Mouse (Mus musculus): ENCODE measurements around the gene Opcml. TPM values are rescaled to one million over a fixed set of nuclear protein-coding genes. Genes with fewer than 3 reads are reported as not detected.

Opcml gene
- polyA plus RNA-seq, 1 experiment from 2014 or later: 6.0 TPM

DNA sequence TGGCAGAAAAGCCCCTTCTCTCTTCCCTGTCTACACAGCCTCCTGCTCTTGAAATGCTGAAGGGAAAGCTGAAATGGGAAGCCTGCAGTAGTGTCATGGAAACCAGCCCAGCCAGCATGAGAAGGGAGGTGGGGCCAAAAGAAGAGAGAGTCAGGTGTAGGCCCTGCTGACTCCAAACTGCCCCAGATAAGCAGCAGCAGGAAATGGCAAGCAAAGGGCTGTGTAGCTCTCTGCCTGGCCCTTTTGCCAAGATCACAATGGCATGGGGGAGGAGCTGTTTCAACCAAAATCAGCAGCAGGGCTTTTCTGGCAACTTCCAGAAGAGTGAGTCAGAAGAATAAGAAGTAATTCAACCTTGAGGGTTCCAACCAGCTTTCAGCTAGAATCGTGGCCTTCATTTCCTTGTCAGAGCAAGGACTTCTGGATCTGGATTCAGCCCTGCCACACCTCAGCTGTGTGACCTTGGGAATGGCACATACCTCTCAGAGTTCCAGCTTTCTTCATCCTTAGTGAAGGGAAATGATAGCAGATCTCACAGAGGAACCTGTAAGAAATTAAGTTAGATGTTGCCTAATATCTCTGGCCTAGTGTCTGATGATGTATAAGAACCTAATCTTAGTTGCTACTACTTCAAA, 499.2 kb downstream of the Opcml start:
- no peak overlapping the region for H3K4me3 ChIP-seq (ENCODE audit: low read depth, low read length)
- ATAC-seq (ENCODE audit: low read depth) (no peak), DNase-seq (ENCODE audit: low spot score) (no peak)
- H3K9me3 ChIP-seq (ENCODE audit: control insufficient read depth, low read length): peaks cover 15% of the 10 kb centered on the region
- H3K9ac ChIP-seq (ENCODE audit: low read depth, low read length): no peak overlapping the region
- H3K4me2 ChIP-seq (ENCODE audit: low read depth, low read length): no peak overlapping the region
- H3K27me3 ChIP-seq (replicated peaks; ENCODE audit: control insufficient read depth, insufficient read depth, low read length): no peaks in the 10 kb centered on the region
- no peaks in the 10 kb centered on the region for H3K36me3 ChIP-seq (ENCODE audit: control insufficient read depth, insufficient read depth, low read length)
- no peak overlapping the region for H3K27ac ChIP-seq (replicated peaks; ENCODE audit: low read depth, low read length)
- no peaks in the 10 kb centered on the region for H3K4me1 ChIP-seq (ENCODE audit: control insufficient read depth, insufficient read depth, low read length)
- WGBS: 76% methylated on average over 1 of the region's 1 CpGs

DNA sequence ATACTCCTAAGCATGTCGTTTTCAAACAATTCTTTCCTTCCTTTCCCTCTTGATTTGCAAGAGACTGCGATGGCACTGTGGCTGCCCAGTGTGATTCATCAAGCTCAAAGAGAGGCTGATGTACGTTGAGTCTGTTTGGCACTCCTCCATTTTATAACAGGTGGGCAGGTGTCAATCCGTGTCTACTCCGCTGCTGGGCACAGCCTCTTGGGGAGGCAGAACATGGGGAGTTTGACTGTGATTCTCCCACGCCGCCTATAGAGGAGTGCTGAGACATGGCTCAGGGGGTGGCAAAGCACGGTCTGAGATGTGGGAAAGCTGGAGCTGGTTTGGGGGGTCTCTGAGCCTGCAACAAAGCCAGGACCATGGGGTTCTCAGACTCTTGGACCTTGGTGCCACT, 513.1 kb downstream of the Opcml start:
- no peak overlapping the region for H3K4me3 ChIP-seq (ENCODE audit: low read depth, low read length)
- DNase-seq (ENCODE audit: low spot score) (no peak), ATAC-seq (ENCODE audit: low read depth) (no peak)
- H3K36me3 ChIP-seq (ENCODE audit: control insufficient read depth, insufficient read depth, low read length): no peaks in the 10 kb centered on the region
- H3K4me2 ChIP-seq (ENCODE audit: low read depth, low read length): no peak overlapping the region
- no peaks in the 10 kb centered on the region for H3K27me3 ChIP-seq (replicated peaks; ENCODE audit: control insufficient read depth, insufficient read depth, low read length)
- no peak overlapping the region for H3K27ac ChIP-seq (replicated peaks; ENCODE audit: low read depth, low read length)
- whole genome bisulfite sequencing: 82% methylated on average over 8 of the region's 8 CpGs
- no peaks in the 10 kb centered on the region for H3K9me3 ChIP-seq (ENCODE audit: control insufficient read depth, low read length)
- H3K4me1 ChIP-seq (ENCODE audit: control insufficient read depth, insufficient read depth, low read length): no peaks in the 10 kb centered on the region
- no peak overlapping the region for H3K9ac ChIP-seq (ENCODE audit: low read depth, low read length)

DNA sequence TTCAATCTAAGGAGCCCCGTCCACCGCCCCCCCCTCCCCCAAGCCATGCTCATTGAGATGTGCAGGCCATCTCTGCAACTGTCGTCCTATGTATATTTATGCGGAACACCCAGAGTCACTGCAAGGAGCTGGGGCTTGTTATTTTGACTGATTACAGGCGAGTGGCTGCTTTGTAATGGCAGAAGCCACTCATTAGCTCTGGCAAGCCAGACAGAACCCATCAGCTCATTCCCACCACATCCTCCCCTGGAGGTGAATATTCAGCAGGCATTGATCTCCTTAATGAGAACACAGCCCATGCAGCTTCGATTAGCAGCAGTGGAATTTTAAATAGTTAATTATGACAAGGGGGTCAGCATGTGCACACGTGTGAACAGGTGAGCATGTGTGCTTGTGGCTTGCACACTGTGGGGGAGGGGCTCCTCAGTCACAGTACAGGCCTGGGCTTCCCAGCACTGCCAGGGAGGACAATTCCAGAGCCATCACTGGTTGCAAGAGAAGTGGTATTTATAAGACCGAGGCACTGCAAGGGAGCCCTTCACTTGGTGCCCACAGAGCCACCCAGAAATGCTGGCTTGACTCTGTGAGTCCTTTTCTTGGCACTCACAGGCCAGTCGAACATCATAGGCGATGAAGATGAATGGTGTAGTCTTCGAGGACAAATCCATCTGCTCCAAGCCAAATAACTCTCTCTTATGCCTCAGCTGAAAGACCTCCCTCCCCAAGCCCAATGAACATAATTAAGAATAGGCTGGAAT, 516.0 kb downstream of the Opcml start:
- Histone ChIP-seq H3K9me3 (ENCODE audit: control insufficient read depth, low read length) (no peaks in the 10 kb centered on the region), H3K36me3 (ENCODE audit: control insufficient read depth, insufficient read depth, low read length) (no peaks in the 10 kb centered on the region), H3K27ac (replicated peaks; ENCODE audit: low read depth, low read length) (no peak overlapping the region), H3K4me2 (ENCODE audit: low read depth, low read length) (no peak overlapping the region), H3K27me3 (replicated peaks; ENCODE audit: control insufficient read depth, insufficient read depth, low read length) (no peaks in the 10 kb centered on the region), H3K9ac (ENCODE audit: low read depth, low read length) (no peak overlapping the region), H3K4me3 (ENCODE audit: low read depth, low read length) (no peak overlapping the region), H3K4me1 (ENCODE audit: control insufficient read depth, insufficient read depth, low read length) (no peaks in the 10 kb centered on the region)
- no peak for ATAC-seq (ENCODE audit: low read depth)
- DNase-seq (ENCODE audit: low spot score): no peak
- WGBS: 48% methylated on average over 11 of the region's 11 CpGs

DNA sequence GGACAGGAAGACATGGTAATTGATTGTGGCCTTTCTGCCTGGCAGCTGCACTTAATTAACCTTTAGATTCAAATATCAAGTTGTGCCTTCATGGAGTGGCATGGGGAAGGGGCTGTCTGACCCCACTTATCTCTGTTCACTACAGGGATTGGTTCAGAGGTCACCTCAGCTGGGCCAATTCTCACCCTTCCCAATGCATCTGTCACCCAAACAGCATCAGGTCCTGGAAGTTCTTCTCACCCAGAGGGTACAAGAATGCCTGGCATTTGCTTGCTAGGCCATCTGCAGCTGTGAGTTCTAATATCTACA, 516.5 kb downstream of the Opcml start:
- no peak overlapping the region for H3K4me2 ChIP-seq (ENCODE audit: low read depth, low read length)
- no peak overlapping the region for H3K27ac ChIP-seq (replicated peaks; ENCODE audit: low read depth, low read length)
- DNase-seq (ENCODE audit: low spot score) (no peak), ATAC-seq (ENCODE audit: low read depth) (no peak)
- no peak overlapping the region for H3K4me3 ChIP-seq (ENCODE audit: low read depth, low read length)
- H3K4me1 ChIP-seq (ENCODE audit: control insufficient read depth, insufficient read depth, low read length): no peaks in the 10 kb centered on the region
- H3K27me3 ChIP-seq (replicated peaks; ENCODE audit: control insufficient read depth, insufficient read depth, low read length): no peaks in the 10 kb centered on the region
- H3K9me3 ChIP-seq (ENCODE audit: control insufficient read depth, low read length): no peaks in the 10 kb centered on the region
- no peak overlapping the region for H3K9ac ChIP-seq (ENCODE audit: low read depth, low read length)
- no peaks in the 10 kb centered on the region for H3K36me3 ChIP-seq (ENCODE audit: control insufficient read depth, insufficient read depth, low read length)

DNA sequence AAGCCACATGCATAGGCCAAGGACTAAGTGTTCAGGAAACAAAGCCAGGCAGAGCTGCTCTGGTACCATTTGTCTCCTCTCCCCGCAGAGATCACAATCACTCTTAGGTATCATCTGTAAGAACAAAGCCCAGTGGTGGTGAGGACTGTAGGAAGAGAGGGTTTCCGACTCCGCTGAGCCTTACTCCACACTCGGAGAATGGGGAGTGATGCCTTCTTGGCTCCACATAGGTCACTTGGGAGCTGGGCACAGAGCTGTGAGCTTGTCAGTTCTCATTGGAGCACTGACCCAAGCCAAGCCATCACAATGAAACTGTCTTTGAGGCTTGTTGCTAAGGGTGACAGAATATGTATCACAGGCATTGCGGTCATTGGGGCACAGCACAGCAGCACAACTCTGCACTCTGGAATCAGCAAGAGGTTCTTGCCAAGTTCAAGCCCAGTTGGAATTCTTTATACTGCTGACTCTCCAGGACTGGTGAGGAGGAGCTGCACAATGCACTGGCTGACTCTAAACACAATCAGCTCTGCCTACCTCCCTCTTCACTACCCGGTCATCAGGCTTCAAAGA, 517.0 kb downstream of the Opcml start:
- WGBS: 82% methylated on average over 6 of the region's 6 CpGs
- Histone ChIP-seq H3K36me3 (ENCODE audit: control insufficient read depth, insufficient read depth, low read length) (no peaks in the 10 kb centered on the region), H3K9me3 (ENCODE audit: control insufficient read depth, low read length) (no peaks in the 10 kb centered on the region), H3K4me1 (ENCODE audit: control insufficient read depth, insufficient read depth, low read length) (no peaks in the 10 kb centered on the region), H3K4me2 (ENCODE audit: low read depth, low read length) (no peak overlapping the region), H3K27ac (replicated peaks; ENCODE audit: low read depth, low read length) (no peak overlapping the region), H3K9ac (ENCODE audit: low read depth, low read length) (no peak overlapping the region), H3K27me3 (replicated peaks; ENCODE audit: control insufficient read depth, insufficient read depth, low read length) (no peaks in the 10 kb centered on the region), H3K4me3 (ENCODE audit: low read depth, low read length) (no peak overlapping the region)
- no peak for ATAC-seq (ENCODE audit: low read depth)
- DNase-seq (ENCODE audit: low spot score): no peak

DNA sequence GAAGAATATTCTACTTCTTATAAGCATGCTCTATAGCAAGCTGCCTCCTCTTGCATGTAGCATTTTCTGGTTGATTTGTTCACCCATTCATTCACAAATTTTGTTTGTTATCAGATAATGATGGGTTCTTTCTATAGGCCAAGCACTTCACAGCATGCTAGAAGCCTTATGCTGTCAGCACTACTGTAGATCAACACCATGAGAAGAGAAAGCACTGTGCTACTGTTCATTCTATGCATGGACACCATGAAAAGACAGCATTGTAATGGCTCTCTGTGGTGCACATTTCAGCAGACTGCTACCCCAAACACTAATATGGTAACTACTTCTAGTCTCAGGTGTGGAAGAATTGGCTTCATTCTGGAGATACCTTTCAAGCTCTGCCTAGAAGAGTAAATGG, 527.3 kb downstream of the Opcml start:
- no peak overlapping the region for H3K4me2 ChIP-seq (ENCODE audit: low read depth, low read length)
- H3K27ac ChIP-seq (replicated peaks; ENCODE audit: low read depth, low read length): no peak overlapping the region
- no peaks in the 10 kb centered on the region for H3K36me3 ChIP-seq (ENCODE audit: control insufficient read depth, insufficient read depth, low read length)
- H3K27me3 ChIP-seq (replicated peaks; ENCODE audit: control insufficient read depth, insufficient read depth, low read length): no peaks in the 10 kb centered on the region
- DNase-seq (ENCODE audit: low spot score) (no peak), ATAC-seq (ENCODE audit: low read depth) (no peak)
- no peak overlapping the region for H3K9ac ChIP-seq (ENCODE audit: low read depth, low read length)
- no peaks in the 10 kb centered on the region for H3K4me1 ChIP-seq (ENCODE audit: control insufficient read depth, insufficient read depth, low read length)
- H3K9me3 ChIP-seq (ENCODE audit: control insufficient read depth, low read length): no peaks in the 10 kb centered on the region
- no peak overlapping the region for H3K4me3 ChIP-seq (ENCODE audit: low read depth, low read length)

DNA sequence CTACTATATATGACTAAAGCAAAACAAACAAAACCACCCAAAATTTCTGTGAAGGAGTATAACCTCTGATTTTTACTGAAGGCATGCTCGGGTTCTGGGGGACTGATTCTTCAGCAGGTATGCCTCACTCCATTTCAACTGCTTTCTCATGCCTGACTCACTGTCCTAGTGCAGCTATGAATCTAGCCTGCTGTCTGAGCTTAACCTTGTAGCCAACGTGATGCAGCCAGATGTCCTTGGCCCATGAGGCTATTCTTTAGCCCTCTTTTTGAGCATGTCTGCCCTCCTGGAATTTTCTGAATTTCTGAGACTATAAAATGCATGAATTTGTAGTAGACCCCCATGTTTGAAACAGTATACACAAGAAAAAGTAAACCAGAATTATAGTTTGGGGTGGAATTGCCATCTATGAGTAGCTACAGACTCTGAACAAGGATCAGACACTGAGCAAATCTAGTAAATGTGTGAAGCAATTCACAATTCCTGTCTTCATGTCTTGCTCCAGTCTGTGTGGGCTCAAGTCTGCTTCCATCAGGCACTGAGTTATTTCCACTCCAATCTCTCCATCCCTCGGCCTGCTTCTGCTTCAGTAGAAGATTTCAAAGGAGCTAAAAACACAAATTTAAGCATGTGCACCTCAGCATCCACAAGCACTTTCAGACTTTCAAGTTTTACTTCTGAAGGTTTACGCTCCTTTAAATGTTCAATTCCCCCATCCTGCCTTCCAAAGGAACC, 528.6 kb downstream of the Opcml start:
- H3K4me1 ChIP-seq (ENCODE audit: control insufficient read depth, insufficient read depth, low read length): no peaks in the 10 kb centered on the region
- no peaks in the 10 kb centered on the region for H3K27me3 ChIP-seq (replicated peaks; ENCODE audit: control insufficient read depth, insufficient read depth, low read length)
- H3K27ac ChIP-seq (replicated peaks; ENCODE audit: low read depth, low read length): no peak overlapping the region
- no peak for DNase-seq (ENCODE audit: low spot score)
- no peak overlapping the region for H3K4me2 ChIP-seq (ENCODE audit: low read depth, low read length)
- no peak overlapping the region for H3K4me3 ChIP-seq (ENCODE audit: low read depth, low read length)
- WGBS: 82% methylated on average over 4 of the region's 4 CpGs
- no peaks in the 10 kb centered on the region for H3K9me3 ChIP-seq (ENCODE audit: control insufficient read depth, low read length)
- H3K36me3 ChIP-seq (ENCODE audit: control insufficient read depth, insufficient read depth, low read length): no peaks in the 10 kb centered on the region
- no peak for ATAC-seq (ENCODE audit: low read depth)
- H3K9ac ChIP-seq (ENCODE audit: low read depth, low read length): no peak overlapping the region

DNA sequence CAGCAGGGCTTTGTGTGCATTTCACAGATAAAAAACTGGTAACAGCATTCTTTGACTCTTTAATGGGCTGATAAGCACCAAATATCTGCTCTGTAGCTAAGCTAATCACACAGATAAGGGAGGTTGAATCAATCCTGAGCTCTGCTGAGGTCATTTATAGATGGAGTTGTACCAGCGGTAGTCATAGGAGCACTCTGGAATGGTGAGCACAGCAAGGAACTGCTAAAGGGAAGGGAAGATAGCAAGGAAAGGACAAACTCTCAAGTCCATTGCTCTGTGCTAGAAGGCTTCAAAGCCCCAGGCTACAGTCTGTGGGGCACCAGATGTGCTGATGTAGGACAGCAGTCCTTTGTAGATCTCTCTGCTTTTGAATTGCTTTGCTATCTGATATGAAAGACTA, 529.2 kb downstream of the Opcml start:
- Histone ChIP-seq H3K4me1 (ENCODE audit: control insufficient read depth, insufficient read depth, low read length) (no peaks in the 10 kb centered on the region), H3K9ac (ENCODE audit: low read depth, low read length) (no peak overlapping the region), H3K36me3 (ENCODE audit: control insufficient read depth, insufficient read depth, low read length) (no peaks in the 10 kb centered on the region), H3K4me3 (ENCODE audit: low read depth, low read length) (no peak overlapping the region), H3K27ac (replicated peaks; ENCODE audit: low read depth, low read length) (no peak overlapping the region), H3K9me3 (ENCODE audit: control insufficient read depth, low read length) (no peaks in the 10 kb centered on the region), H3K27me3 (replicated peaks; ENCODE audit: control insufficient read depth, insufficient read depth, low read length) (no peaks in the 10 kb centered on the region), H3K4me2 (ENCODE audit: low read depth, low read length) (no peak overlapping the region)
- DNase-seq (ENCODE audit: low spot score) (no peak), ATAC-seq (ENCODE audit: low read depth) (no peak)
- 82% methylated on average over 1 of the region's 1 CpGs for WGBS

All from embryonic facial prominence, embryonic 14.5 days (tissue).